Mouse (Mus musculus) stomach, embryonic 15.5 days (tissue): ENCODE measurements around the gene St8sia6. TPM values are rescaled to one million over a fixed set of nuclear protein-coding genes. Genes with fewer than 3 reads are reported as not detected.

Source experiments
- ATAC-seq: fragments of 200-750 bp; cut with Nextera tagmentation; 2 replicates; pipeline ENCODE4 v1.8.0; 2017; ENCODE audit warnings: low read depth, moderate number of reproducible peaks, moderate TSS enrichment; ENCODE audit not compliant: insufficient read depth, low FRiP score
- H3K27ac ChIP-seq: fragments of 300-500 bp; sonication (generic); 2 replicates; pipeline ENCODE4 v1.5.1; 2015; ENCODE audit warnings: mild to moderate bottlenecking, inconsistent platforms
- H3K27me3 ChIP-seq: fragments of 300-500 bp; sonication (generic); replicated peaks from 2 replicates; pipeline ENCODE4 v1.6.1; 2015; ENCODE audit warnings: inconsistent platforms
- H3K36me3 ChIP-seq: fragments of 300-500 bp; sonication (generic); 2 replicates; pipeline ENCODE4 v1.6.1; 2015; ENCODE audit warnings: inconsistent platforms
- H3K4me1 ChIP-seq: fragments of 300-500 bp; sonication (generic); 2 replicates; pipeline ENCODE4 v1.6.1; 2015; ENCODE audit warnings: inconsistent platforms
- H3K4me2 ChIP-seq: fragments of 300-500 bp; sonication (generic); 2 replicates; pipeline ENCODE4 v1.6.1; 2015; ENCODE audit warnings: mild to moderate bottlenecking, inconsistent platforms
- H3K4me3 ChIP-seq: fragments of 300-500 bp; sonication (generic); replicated peaks from 2 replicates; pipeline ENCODE4 v1.5.1; 2015; ENCODE audit warnings: inconsistent platforms
- H3K9ac ChIP-seq: fragments of 300-500 bp; sonication (generic); 2 replicates; pipeline ENCODE4 v1.6.1; 2015; ENCODE audit warnings: inconsistent platforms
- H3K9me3 ChIP-seq: fragments of 300-500 bp; sonication (generic); 2 replicates; pipeline ENCODE4 v1.6.1; 2016; ENCODE audit warnings: inconsistent platforms
- WGBS: fragments of 180-500 bp; shearing (Covaris S2); methylation state at CpG from one replicate; pipeline ENCODE4 v1.1.7; 2015; 5-methylcytosine and 5-hydroxymethylcytosine counted together
- polyA plus RNA-seq: library from polyadenylated mRNA; unstranded; fragments of >200 nt; fragmentation: Nextera tagmentation; extraction: Ambion mirVana; gene quantifications from 2 replicates; pipeline ENCODE4 v1.2.1, GENCODE M21; 2015

St8sia6 gene
- 0.84 and 0.96 TPM in 2 replicates for polyA plus RNA-seq

- Histone ChIP-seq H3K9me3 (no peaks in the 10 kb centered on the region), H3K4me2 (peak within 1 kb of the TSS; percentile 87), H3K9ac (peak within 1 kb of the TSS; percentile 27; the same call in 1 of the 2 replicates), H3K27ac (no peak within 1 kb of the TSS), H3K36me3 (no peaks in the 10 kb centered on the region), H3K4me3 (peak within 1 kb of the TSS; percentile 49), H3K4me1 (no peaks in the 10 kb centered on the region), H3K27me3 (peaks cover 21% of the 10 kb centered on the region)
- ATAC-seq: no peak
- 51% methylated on average over 8 of the region's 8 CpGs for WGBS
These were observed at the start of gene St8sia6 for GRCm38 (mm10) chr2:13793969-13794363. St8sia6 (minus strand) TSS chr2:13794064.

DNA sequence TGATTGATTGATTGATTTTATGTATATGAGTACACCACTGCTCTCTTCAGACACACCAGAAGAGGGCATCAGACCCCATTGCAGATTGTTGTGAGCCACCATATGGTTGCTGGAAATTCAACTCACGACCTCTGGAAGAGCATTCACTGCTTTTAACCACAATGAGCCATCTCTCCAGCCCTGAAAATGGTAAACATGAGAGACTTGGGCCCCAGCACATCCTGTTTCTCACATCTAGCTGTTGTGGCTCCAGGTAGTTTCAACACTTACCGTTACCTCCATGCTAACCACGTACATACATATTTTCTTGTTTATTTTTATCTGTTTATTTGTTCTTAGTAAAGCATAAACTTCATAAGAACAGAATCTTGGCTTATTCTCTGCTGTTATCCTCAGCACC lies 42.4 kb upstream of the St8sia6 start:
- H3K36me3 ChIP-seq: no peaks in the 10 kb centered on the region
- H3K4me1 ChIP-seq: no peaks in the 10 kb centered on the region
- H3K4me3 ChIP-seq: no peak overlapping the region
- 78% methylated on average over 3 of the region's 3 CpGs for WGBS
- H3K9me3 ChIP-seq: no peaks in the 10 kb centered on the region
- no peak overlapping the region for H3K4me2 ChIP-seq
- ATAC-seq: no peak
- no peak overlapping the region for H3K27ac ChIP-seq
- no peak overlapping the region for H3K9ac ChIP-seq
- H3K27me3 ChIP-seq: no peaks in the 10 kb centered on the region

DNA sequence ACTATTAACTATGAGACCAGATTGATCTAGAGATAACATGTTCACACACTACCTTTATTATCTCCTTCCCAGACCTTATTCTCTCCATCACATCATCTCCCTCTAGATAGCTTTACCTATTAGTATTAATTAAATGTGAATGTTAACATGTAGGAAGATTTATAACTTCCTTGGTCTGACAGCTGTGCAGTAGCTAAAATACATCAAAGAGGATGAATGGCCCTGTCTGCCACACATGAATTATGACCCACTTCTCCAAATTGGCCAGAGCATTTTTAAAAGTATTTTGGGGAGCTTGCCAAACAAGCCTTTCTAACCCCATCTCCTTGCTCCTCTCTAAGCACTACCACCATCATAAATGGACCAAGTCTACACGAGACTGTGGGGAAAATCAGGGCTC lies 41.1 kb upstream of the St8sia6 start:
- ATAC-seq: no peak
- WGBS: 22% methylated on average over 1 of the region's 1 CpGs

DNA sequence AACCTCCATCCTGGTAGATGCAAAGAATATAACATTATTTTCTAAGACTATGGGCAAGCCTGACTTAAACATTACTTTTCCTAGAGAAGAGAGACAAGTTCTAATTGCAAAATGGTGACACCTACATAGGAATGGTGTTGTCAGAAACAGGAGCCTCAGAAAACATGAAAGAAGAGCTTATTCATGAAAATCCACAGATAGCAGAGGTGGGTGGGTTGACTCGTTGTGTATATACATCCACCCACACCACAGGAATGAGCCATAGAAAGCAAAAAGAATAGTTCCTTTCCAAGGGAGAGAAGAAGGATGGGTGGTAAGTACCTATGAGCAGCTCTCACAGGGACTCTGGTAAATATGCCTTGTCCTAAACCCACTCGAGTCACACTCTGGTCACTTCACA lies 22.8 kb upstream of the St8sia6 start:
- ATAC-seq: no peak
- Histone ChIP-seq H3K36me3 (no peaks in the 10 kb centered on the region), H3K27ac (no peak overlapping the region), H3K4me1 (no peaks in the 10 kb centered on the region), H3K4me3 (no peak overlapping the region), H3K9ac (no peak overlapping the region), H3K9me3 (no peaks in the 10 kb centered on the region), H3K4me2 (no peak overlapping the region), H3K27me3 (no peaks in the 10 kb centered on the region)
- WGBS: 89% methylated on average over 2 of the region's 2 CpGs

More for the DNA sequence above, 41.1 kb upstream of the St8sia6 start:
- H3K27me3 ChIP-seq: no peaks in the 10 kb centered on the region
- no peak overlapping the region for H3K9ac ChIP-seq
- H3K27ac ChIP-seq: no peak overlapping the region
- H3K4me2 ChIP-seq: no peak overlapping the region
- H3K9me3 ChIP-seq: no peaks in the 10 kb centered on the region
- no peak overlapping the region for H3K4me3 ChIP-seq
- no peaks in the 10 kb centered on the region for H3K36me3 ChIP-seq
- no peaks in the 10 kb centered on the region for H3K4me1 ChIP-seq

GRCm38 (mm10) chr2:13808593-13808992 lies 14.7 kb upstream of the St8sia6 start:
- H3K4me2 ChIP-seq: no peak overlapping the region
- WGBS: 28% methylated on average over 5 of the region's 5 CpGs
- H3K27ac ChIP-seq: no peak overlapping the region
- no peak overlapping the region for H3K9ac ChIP-seq
- no peaks in the 10 kb centered on the region for H3K36me3 ChIP-seq
- H3K4me1 ChIP-seq: no peaks in the 10 kb centered on the region
- no peaks in the 10 kb centered on the region for H3K27me3 ChIP-seq
- H3K9me3 ChIP-seq: no peaks in the 10 kb centered on the region
- H3K4me3 ChIP-seq: no peak overlapping the region
- ATAC-seq: peak; percentile 82

DNA sequence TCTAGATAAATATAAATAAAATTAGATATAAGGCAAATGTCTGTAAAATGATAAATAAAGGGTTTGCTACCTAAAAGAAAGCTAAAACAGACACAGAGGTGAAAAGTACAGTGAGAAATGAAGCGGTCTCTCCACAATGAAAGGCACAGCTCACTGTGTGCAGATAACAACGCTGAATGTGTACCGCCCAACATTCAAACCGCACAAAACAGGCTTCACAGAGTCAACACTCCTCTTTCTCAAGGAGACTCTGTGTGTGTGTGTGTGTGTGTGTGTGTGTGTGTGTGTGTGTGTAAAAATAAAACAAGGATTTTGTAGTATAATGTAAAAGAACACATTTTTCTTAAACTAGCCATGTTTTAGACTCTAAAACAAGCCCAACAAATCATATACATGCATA lies 14.1 kb upstream of the St8sia6 start:
- no peaks in the 10 kb centered on the region for H3K36me3 ChIP-seq
- no peak overlapping the region for H3K27ac ChIP-seq
- WGBS: 35% methylated on average over 4 of the region's 4 CpGs
- H3K9ac ChIP-seq: no peak overlapping the region
- H3K4me1 ChIP-seq: no peaks in the 10 kb centered on the region
- no peak; the same call in 1 of the 2 replicates for ATAC-seq
- H3K4me3 ChIP-seq: no peak overlapping the region
- no peaks in the 10 kb centered on the region for H3K27me3 ChIP-seq
- no peaks in the 10 kb centered on the region for H3K9me3 ChIP-seq
- H3K4me2 ChIP-seq: no peak overlapping the region

GRCm38 (mm10) chr2:13806120-13806519 lies 12.3 kb upstream of the St8sia6 start:
- no peak for ATAC-seq
- H3K9ac ChIP-seq: no peak overlapping the region
- H3K36me3 ChIP-seq: no peaks in the 10 kb centered on the region
- H3K27ac ChIP-seq: no peak overlapping the region
- H3K4me2 ChIP-seq: no peak overlapping the region
- H3K9me3 ChIP-seq: no peaks in the 10 kb centered on the region
- H3K27me3 ChIP-seq: no peaks in the 10 kb centered on the region
- 86% methylated on average over 3 of the region's 3 CpGs for WGBS
- no peak overlapping the region for H3K4me3 ChIP-seq
- no peaks in the 10 kb centered on the region for H3K4me1 ChIP-seq

DNA sequence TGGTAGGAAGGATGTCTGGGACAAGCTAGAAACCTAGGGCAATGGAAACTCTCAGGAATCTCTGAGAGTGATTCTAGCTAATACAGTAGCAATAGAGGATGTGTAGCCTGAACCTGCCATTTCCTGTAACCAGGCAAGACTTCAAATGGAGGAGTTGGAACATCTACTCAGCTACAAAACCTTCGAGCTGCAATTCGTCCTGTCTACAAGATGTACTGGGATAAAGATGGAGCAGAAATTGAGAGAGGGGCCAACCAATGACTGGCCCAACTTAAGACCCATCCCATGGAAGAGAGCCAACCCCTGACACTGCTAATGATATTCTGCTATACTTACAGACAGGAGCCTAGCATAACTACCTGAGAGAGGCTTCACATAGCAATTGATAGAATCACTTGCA lies 6.8 kb upstream of the St8sia6 start:
- no peaks in the 10 kb centered on the region for H3K9me3 ChIP-seq
- H3K4me1 ChIP-seq: no peaks in the 10 kb centered on the region
- WGBS: 85% methylated on average over 2 of the region's 2 CpGs
- H3K27ac ChIP-seq: no peak overlapping the region
- no peaks in the 10 kb centered on the region for H3K27me3 ChIP-seq
- H3K4me2 ChIP-seq: no peak overlapping the region
- H3K9ac ChIP-seq: no peak overlapping the region
- H3K4me3 ChIP-seq: no peak overlapping the region
- no peaks in the 10 kb centered on the region for H3K36me3 ChIP-seq
- ATAC-seq: no peak

DNA sequence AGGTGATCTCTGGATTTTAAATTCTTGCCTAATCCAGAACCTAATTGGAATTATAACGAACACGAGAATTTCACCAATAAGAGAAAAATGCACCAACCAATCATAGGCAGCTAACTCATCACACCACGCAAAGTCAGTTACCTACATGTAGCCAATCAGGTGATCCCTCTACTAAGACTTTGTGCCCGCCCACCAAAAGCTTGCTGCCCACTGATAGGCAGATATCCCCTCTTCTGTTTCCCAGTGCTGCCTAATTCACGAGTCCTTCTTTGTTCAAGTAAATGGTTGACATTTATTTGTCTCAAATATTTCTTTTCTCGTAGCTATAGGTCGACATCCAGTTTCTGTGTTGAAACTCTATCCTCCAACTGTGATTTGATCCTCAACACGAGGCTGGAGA lies 582 bp upstream of the St8sia6 start:
- H3K9ac ChIP-seq: no peak overlapping the region
- H3K36me3 ChIP-seq: no peaks in the 10 kb centered on the region
- WGBS: 80% methylated on average over 8 of the region's 8 CpGs
- no peaks in the 10 kb centered on the region for H3K9me3 ChIP-seq
- no peaks in the 10 kb centered on the region for H3K4me1 ChIP-seq
- no peak overlapping the region for H3K4me2 ChIP-seq
- no peak overlapping the region for H3K27ac ChIP-seq
- peaks cover 21% of the 10 kb centered on the region for H3K27me3 ChIP-seq
- ATAC-seq: no peak
- no peak overlapping the region for H3K4me3 ChIP-seq

GRCm38 (mm10) chr2:13793054-13793968 lies 553 bp downstream of the St8sia6 start:
- peak overlapping the region; percentile 27; the same call in 1 of the 2 replicates for H3K9ac ChIP-seq
- H3K36me3 ChIP-seq: no peaks in the 10 kb centered on the region
- H3K4me3 ChIP-seq: peak overlapping the region; percentile 49
- peak overlapping the region; percentile 87 for H3K4me2 ChIP-seq
- WGBS: under 1% methylated on average over 87 of the region's 89 CpGs
- no peak overlapping the region for H3K27ac ChIP-seq
- no peaks in the 10 kb centered on the region for H3K4me1 ChIP-seq
- ATAC-seq: peak; percentile 76
- H3K27me3 ChIP-seq: peaks cover 21% of the 10 kb centered on the region
- no peaks in the 10 kb centered on the region for H3K9me3 ChIP-seq

- Histone ChIP-seq H3K9ac (no peak overlapping the region), H3K4me3 (peak overlapping the region; percentile 49), H3K9me3 (no peaks in the 10 kb centered on the region), H3K27ac (no peak overlapping the region), H3K36me3 (no peaks in the 10 kb centered on the region), H3K27me3 (peaks cover 21% of the 10 kb centered on the region), H3K4me2 (peak overlapping the region; percentile 87), H3K4me1 (no peaks in the 10 kb centered on the region)
- ATAC-seq: no peak
- WGBS: 43% methylated on average over 13 of the region's 13 CpGs
These were observed 1.4 kb downstream of the St8sia6 start for GRCm38 (mm10) chr2:13792256-13793005.

GRCm38 (mm10) chr2:13791598-13791997 lies 2.3 kb downstream of the St8sia6 start:
- H3K4me3 ChIP-seq: no peak overlapping the region
- H3K9me3 ChIP-seq: no peaks in the 10 kb centered on the region
- 70% methylated on average over 7 of the region's 7 CpGs for WGBS
- no peak overlapping the region for H3K27ac ChIP-seq
- ATAC-seq: no peak
- H3K4me2 ChIP-seq: no peak overlapping the region
- no peak overlapping the region for H3K9ac ChIP-seq
- peaks cover 21% of the 10 kb centered on the region for H3K27me3 ChIP-seq
- no peaks in the 10 kb centered on the region for H3K36me3 ChIP-seq
- H3K4me1 ChIP-seq: no peaks in the 10 kb centered on the region
